Mouse (Mus musculus): ENCODE data around the gene Akirin1. TPM values are rescaled to one million over a fixed set of nuclear protein-coding genes. Genes with fewer than 3 reads are reported as not detected.

The Akirin1 gene
- polyA plus RNA-seq (2016; fragmentation: Nextera tagmentation; extraction: Ambion mirVana) = 89.7 and 91.8 TPM in 2 replicates

DNA sequence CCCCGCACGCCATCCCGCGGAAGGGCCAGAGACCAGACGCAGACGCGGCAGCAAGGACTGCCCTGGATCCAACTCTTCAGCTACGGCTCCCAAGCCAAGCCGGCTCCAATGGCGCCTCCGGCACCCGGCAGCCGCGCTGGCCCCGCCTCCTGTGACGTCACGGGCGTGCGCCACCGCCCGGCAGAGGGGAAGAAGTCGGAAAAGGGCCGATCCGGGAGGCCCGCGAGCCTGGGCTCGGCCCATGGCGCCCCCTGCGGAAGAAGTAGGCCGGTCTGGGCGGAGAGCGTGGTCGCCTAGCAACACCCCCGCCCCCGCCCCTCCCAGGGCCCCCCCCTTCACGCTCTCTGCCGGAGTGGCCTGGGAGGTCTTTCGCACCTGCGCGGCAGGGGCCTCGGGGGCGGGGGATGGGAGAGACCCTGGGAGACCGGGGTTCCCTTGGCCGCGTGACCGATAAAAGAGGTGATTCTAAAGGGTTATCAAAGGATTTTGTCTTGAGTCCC, at the start of gene Akirin1:
Gene Akirin1 (minus strand): TSS at position 194 of the 500 bp plus-strand sequence.
- Histone ChIP-seq H3K36me3 (no peaks in the 10 kb centered on the region), H3K4me3 (peak within 1 kb of the TSS; percentile 100), H3K27me3 (replicated peaks) (no peaks in the 10 kb centered on the region), H3K9me3 (no peaks in the 10 kb centered on the region), H3K4me1 (peaks cover 13% of the 10 kb centered on the region), H3K27ac (peak within 1 kb of the TSS; percentile 94), H3K9ac (peak within 1 kb of the TSS; percentile 95), H3K4me2 (replicated peaks) (peak within 1 kb of the TSS; percentile 70)
- under 1% methylated on average over 43 of the region's 46 CpGs for WGBS
- ATAC-seq (ENCODE audit: low FRiP score, low read depth) = peak; percentile 98

DNA sequence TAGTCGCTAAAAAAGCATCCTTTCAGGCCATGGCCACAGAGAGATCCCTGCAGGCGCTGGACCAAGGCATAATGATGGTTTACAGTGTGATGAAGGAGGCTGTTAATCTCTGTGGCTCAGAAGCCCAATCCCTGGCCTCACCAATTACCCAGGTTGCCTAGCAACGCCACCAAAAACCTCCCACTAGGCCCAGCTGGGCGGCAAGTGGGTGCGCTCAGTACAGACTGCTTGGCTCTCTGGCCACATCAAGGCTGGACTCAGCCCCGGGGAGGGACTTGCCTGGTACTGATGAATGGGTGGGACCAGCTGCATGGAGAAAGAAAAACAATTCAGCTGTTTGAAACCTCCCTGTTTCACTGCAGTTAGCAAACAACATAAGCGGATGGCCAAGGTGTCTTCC, 47.7 kb upstream of the Akirin1 start:
- peak overlapping the region; percentile 11; the same call in 1 of the 2 replicates for H3K27ac ChIP-seq

DNA sequence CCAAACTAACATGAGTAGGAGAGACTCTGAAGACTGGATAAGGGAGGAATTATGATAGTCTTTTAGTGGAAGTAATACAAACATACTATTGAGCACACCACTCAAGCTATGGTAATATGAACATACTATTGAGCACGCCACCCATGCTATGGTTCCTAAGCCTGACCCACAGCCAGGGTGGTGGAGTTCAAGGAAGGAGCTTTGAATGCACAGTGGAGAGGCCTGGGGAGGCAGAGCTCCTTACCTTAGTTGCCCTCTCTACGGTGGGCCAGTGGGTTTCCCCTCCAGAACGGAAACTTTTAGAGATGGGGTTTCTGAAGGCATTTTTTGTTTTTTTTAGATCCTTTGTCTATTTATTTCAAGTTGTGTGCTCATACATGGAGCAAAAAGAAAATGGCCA, 47.3 kb upstream of the Akirin1 start:
- H3K4me1 ChIP-seq = peaks cover 10% of the 10 kb centered on the region; the same call in 1 of the 2 replicates
- H3K27me3 ChIP-seq (replicated peaks) = no peaks in the 10 kb centered on the region
- WGBS = 70% methylated on average over 3 of the region's 3 CpGs
- no peak overlapping the region for H3K4me2 ChIP-seq (replicated peaks)
- ATAC-seq (ENCODE audit: low FRiP score, low read depth) = peak; percentile 39; the same call in 1 of the 2 replicates
- no peaks in the 10 kb centered on the region for H3K9me3 ChIP-seq
- H3K27ac ChIP-seq = no peak overlapping the region; the same call in 1 of the 2 replicates
- H3K36me3 ChIP-seq = no peaks in the 10 kb centered on the region
- no peak overlapping the region for H3K4me3 ChIP-seq
- no peak overlapping the region for H3K9ac ChIP-seq

More for the DNA sequence above, 47.7 kb upstream of the Akirin1 start:
- Histone ChIP-seq H3K27me3 (replicated peaks) (no peaks in the 10 kb centered on the region), H3K4me3 (no peak overlapping the region), H3K9ac (no peak overlapping the region), H3K9me3 (no peaks in the 10 kb centered on the region), H3K36me3 (no peaks in the 10 kb centered on the region), H3K4me1 (peaks cover 10% of the 10 kb centered on the region; the same call in 1 of the 2 replicates), H3K4me2 (replicated peaks) (no peak overlapping the region)
- ATAC-seq (ENCODE audit: low FRiP score, low read depth) = peak; percentile 92
- WGBS = 15% methylated on average over 7 of the region's 7 CpGs

DNA sequence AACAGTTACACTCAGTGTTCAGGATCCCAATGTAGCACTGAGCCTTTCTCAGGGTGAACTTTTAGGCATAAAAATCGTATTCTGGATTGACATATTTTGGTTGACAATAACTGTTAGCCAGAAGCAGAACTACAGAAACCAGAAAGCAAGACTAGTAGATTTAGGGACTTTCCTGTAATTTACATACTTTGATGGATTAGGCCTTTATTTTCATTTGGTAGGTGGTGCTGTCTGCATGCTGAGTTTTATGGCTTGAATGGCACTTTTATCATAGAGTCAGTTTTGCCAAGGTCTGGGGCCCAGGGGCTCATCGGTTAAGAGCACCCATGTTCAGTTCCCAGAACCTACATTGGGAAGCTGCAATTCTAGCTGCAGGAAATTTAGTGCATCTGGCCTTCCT, 44.9 kb upstream of the Akirin1 start:
- peaks cover 10% of the 10 kb centered on the region; the same call in 1 of the 2 replicates for H3K4me1 ChIP-seq
- no peaks in the 10 kb centered on the region for H3K27me3 ChIP-seq (replicated peaks)
- no peak overlapping the region for H3K4me3 ChIP-seq
- H3K4me2 ChIP-seq (replicated peaks) = no peak overlapping the region
- H3K9ac ChIP-seq = no peak overlapping the region
- H3K36me3 ChIP-seq = no peaks in the 10 kb centered on the region
- no peak overlapping the region for H3K27ac ChIP-seq
- ATAC-seq (ENCODE audit: low FRiP score, low read depth) = no peak
- WGBS = 57% methylated on average over 2 of the region's 2 CpGs
- no peaks in the 10 kb centered on the region for H3K9me3 ChIP-seq

DNA sequence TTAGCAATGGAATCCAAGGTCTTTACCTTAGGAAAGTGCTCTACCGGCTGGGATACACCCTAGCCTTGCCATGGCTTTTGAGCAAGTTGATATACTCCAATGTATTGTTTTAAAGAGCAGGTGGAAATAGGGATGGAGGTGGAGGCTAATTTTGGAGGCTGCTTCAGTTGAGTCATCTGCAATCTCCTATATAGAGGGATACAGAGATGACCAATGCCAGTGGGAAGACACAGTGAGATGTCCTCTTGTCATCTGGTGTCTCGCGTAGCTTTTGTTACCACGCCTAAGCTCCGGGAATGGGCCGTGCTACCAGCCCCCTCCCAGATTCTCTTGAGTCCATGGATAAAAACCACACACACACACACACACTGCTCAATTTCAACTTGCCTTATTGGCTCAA, 43.0 kb upstream of the Akirin1 start:
- 93% methylated on average over 6 of the region's 6 CpGs for WGBS
- Histone ChIP-seq H3K9ac (no peak overlapping the region), H3K4me2 (replicated peaks) (no peak overlapping the region), H3K4me1 (peaks cover 8% of the 10 kb centered on the region; the same call in 1 of the 2 replicates), H3K9me3 (no peaks in the 10 kb centered on the region), H3K36me3 (no peaks in the 10 kb centered on the region), H3K4me3 (no peak overlapping the region), H3K27me3 (replicated peaks) (no peaks in the 10 kb centered on the region), H3K27ac (no peak overlapping the region)
- ATAC-seq (ENCODE audit: low FRiP score, low read depth) = no peak

DNA sequence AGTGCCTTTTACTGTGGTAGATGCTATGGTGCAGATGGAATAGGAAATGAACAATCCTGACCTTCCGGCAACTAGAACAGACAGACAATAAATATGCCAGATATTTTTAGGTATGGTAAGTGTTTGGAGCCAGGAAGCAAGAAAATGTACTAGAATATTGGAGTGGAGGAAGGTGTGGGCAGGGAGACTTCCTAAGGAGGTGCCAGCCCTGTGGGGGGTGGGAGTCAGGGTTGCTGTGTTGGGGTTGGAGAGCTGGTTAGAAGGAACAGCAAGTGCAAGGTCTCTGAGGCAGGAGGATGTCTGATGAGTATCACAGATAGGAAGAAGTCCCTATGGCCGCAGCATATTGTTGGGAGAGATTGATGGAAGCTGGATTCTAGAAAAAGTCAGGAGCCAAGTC, 42.5 kb upstream of the Akirin1 start:
- no peak overlapping the region for H3K9ac ChIP-seq
- H3K27me3 ChIP-seq (replicated peaks) = no peaks in the 10 kb centered on the region
- no peaks in the 10 kb centered on the region for H3K36me3 ChIP-seq
- H3K4me1 ChIP-seq = peaks cover 6% of the 10 kb centered on the region; the same call in 1 of the 2 replicates
- WGBS = 91% methylated on average over 2 of the region's 2 CpGs
- no peak overlapping the region for H3K4me2 ChIP-seq (replicated peaks)
- no peak for ATAC-seq (ENCODE audit: low FRiP score, low read depth)
- H3K27ac ChIP-seq = no peak overlapping the region
- H3K4me3 ChIP-seq = no peak overlapping the region
- H3K9me3 ChIP-seq = no peaks in the 10 kb centered on the region

DNA sequence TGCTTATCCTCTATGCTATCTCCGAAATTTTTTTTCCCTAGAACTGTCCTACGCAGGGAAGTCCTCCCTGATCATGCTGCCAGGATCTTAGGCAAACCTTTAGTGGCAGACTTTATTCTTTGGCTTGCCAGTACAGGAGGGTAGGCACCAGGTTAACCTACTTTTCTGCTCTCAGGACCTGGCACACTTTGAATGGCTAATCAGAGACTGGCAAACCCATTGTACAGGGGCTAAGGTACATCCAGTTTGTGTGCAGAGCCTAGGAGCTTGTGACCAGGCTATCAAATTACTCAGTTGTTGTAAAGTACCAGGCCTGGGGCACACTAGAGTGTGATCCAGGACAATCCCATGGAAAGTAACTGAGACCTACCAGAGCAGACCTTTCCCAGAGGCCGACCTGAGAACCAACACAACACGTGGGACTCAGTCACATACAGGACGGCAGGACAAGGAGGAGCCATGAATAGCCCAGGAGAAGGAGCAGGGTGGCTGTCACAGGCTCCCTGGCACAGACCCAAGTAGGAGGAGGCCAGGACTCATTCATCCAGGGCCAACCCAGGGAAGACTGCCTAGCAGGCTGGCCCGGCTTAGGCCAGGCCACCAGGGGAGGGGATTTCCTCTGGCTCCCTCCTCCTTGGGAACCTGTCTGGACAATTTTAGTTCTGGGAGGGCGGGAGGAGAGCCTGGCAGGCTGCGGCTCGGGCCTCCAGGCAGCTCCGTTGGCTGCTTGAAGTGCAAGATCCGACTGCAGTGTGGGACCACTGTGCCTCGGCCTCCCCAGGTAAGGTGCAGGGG, 37.2 kb upstream of the Akirin1 start, which contains the start of gene Rhbdl2:
Gene Rhbdl2 (plus strand): TSS at position 684 of the 795 bp plus-strand sequence.
- Histone ChIP-seq H3K4me2 (replicated peaks) (no peak within 1 kb of the TSS), H3K9me3 (no peaks in the 10 kb centered on the region), H3K36me3 (no peaks in the 10 kb centered on the region), H3K27ac (no peak within 1 kb of the TSS), H3K27me3 (replicated peaks) (no peaks in the 10 kb centered on the region), H3K4me3 (no peak within 1 kb of the TSS), H3K4me1 (0 out of 2 replicates have a peak, but pooled peaks cover 8% of the 10 kb centered on the region), H3K9ac (no peak within 1 kb of the TSS)
- WGBS = 44% methylated on average over 12 of the region's 12 CpGs
- no peak for ATAC-seq (ENCODE audit: low FRiP score, low read depth)

DNA sequence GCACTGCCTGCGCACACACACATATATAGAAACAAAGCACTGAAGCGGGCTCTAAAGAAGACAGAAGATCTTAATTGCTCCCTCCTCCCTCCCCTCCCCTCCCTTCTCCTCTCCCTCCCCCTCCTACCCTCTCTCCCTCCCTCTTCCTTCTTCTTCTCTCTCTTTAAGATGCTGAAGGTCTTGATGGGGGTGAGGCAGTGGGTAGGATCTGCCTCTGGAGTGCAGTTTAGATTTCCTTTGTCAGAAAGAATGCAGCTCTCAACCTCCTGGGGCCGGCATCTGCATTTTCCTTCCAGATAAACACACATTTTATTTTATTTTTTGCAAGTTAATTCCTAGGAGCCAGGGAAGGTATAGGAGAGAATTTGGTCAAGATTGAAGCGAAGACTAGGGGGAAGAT, 18.1 kb upstream of the Akirin1 start:
- Histone ChIP-seq H3K9ac (no peak overlapping the region), H3K27me3 (replicated peaks) (no peaks in the 10 kb centered on the region), H3K36me3 (no peaks in the 10 kb centered on the region), H3K27ac (no peak overlapping the region), H3K9me3 (no peaks in the 10 kb centered on the region), H3K4me1 (no peaks in the 10 kb centered on the region), H3K4me3 (no peak overlapping the region), H3K4me2 (replicated peaks) (no peak overlapping the region)
- 75% methylated on average over 4 of the region's 4 CpGs for WGBS
- no peak for ATAC-seq (ENCODE audit: low FRiP score, low read depth)

DNA sequence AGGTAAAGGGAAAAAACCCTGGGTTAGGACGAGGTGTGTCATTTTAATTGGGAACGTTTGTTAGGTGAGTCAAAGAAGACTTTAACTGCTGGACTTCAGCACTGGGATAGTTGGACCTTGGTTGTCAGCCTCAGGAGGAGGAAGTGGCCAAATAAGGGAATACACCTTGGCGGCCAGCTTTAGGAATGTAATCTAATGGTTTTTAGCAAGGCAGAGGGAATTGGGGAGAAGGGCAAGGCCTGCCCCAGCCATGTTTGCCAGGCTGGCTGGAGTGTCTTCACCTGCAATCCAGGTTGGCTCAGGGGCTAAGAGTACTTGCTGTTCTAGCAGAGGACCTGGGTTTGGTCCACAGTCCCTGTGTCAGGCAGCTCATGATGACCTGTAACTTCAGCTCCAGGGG, 17.7 kb upstream of the Akirin1 start:
- Histone ChIP-seq H3K4me3 (no peak overlapping the region), H3K4me2 (replicated peaks) (no peak overlapping the region), H3K36me3 (no peaks in the 10 kb centered on the region), H3K4me1 (no peaks in the 10 kb centered on the region), H3K27ac (no peak overlapping the region), H3K9me3 (no peaks in the 10 kb centered on the region), H3K27me3 (replicated peaks) (no peaks in the 10 kb centered on the region), H3K9ac (no peak overlapping the region)
- ATAC-seq (ENCODE audit: low FRiP score, low read depth) = no peak
- whole genome bisulfite sequencing = 79% methylated on average over 3 of the region's 3 CpGs

DNA sequence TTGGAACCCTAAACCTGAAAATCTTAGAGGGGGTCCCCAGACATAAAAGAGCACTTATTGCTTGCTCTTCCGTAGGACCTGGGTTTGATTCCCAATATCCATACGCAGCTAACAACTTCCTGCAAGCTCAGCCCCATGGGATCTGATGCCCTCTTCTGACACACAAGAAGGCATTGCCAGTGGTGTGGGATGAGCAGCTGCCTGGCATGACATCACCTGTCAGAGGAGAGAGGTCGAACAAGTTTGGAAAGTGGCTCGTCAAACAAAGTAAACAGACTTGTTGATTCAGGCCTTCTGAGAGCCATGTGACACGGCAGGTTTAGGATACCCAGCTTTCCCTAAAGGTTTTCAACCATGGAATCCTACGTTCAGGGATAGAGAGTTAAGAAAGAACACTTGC, 14.9 kb upstream of the Akirin1 start:
- no peak overlapping the region for H3K9ac ChIP-seq
- WGBS = 83% methylated on average over 6 of the region's 6 CpGs
- no peak for ATAC-seq (ENCODE audit: low FRiP score, low read depth)

DNA sequence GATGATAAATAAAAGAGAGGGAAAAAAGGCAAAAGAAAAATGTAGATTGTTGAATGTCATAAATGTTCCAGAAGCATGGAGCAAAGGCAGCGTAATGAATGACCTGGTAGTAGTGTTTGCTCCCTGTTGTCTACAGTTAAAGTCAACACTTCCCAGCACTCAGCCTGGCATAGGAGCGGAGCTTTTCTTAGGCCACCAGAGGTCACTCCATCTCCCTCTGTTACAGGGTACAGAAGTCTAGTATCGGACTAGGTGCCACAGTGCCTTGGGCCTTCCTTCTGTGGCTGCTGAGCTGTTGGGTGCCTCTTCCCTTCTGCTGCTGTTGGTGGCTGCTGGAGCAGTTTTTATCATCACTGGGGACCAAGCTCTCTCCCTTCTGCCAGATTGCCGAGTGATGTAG, 8.2 kb upstream of the Akirin1 start:
- no peak for ATAC-seq (ENCODE audit: low FRiP score, low read depth)
- Histone ChIP-seq H3K27me3 (replicated peaks) (no peaks in the 10 kb centered on the region), H3K4me3 (no peak overlapping the region), H3K4me1 (no peaks in the 10 kb centered on the region), H3K9ac (no peak overlapping the region), H3K9me3 (no peaks in the 10 kb centered on the region), H3K27ac (no peak overlapping the region), H3K4me2 (replicated peaks) (no peak overlapping the region), H3K36me3 (no peaks in the 10 kb centered on the region)
- 57% methylated on average over 4 of the region's 4 CpGs for WGBS

More for the DNA sequence above, 14.9 kb upstream of the Akirin1 start:
- Histone ChIP-seq H3K9me3 (no peaks in the 10 kb centered on the region), H3K4me2 (replicated peaks) (no peak overlapping the region), H3K27me3 (replicated peaks) (no peaks in the 10 kb centered on the region), H3K36me3 (no peaks in the 10 kb centered on the region), H3K27ac (no peak overlapping the region), H3K4me3 (no peak overlapping the region), H3K4me1 (no peaks in the 10 kb centered on the region)

DNA sequence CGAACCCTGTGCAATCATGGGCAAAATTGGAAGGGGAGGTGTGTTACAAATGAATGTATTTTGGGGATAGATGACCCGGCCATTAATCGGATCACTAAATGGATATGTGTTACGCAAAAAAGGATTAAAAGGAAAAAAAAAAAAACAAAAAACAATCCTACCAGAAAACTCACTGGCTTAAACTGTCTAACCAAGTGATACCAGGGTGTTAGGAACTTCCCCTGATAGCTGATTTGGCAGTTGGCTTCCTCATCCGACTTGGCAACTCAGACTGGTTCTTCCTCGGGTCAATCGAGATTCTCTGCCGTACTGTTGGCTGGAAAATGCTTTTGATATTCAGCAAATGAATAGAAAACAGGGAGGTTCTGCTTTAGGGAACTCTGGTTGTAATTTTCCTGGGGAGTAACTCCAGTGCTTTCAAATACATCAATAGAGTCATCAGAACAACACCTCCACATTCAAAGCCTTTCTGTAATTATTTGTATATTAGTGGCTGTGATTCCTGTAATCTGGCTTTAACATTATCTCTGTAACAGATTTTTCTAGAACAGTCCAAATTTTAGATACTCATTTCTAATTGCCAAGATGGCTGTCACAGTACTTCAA, 665 bp upstream of the Akirin1 start:
- Histone ChIP-seq H3K9ac (0 out of 2 replicates have a peak overlapping the region, but pooled peaks have one; percentile 95), H3K4me1 (peaks cover 13% of the 10 kb centered on the region), H3K36me3 (no peaks in the 10 kb centered on the region), H3K27me3 (replicated peaks) (no peaks in the 10 kb centered on the region), H3K9me3 (no peaks in the 10 kb centered on the region), H3K27ac (no peak overlapping the region), H3K4me2 (replicated peaks) (peak overlapping the region; percentile 70), H3K4me3 (peak overlapping the region; percentile 100)
- under 1% methylated on average over 8 of the region's 8 CpGs for WGBS
- ATAC-seq (ENCODE audit: low FRiP score, low read depth) = no peak
